Mouse (Mus musculus) midbrain, embryonic 11.5 days (tissue): ENCODE measurements around the gene Derl3. TPM values are rescaled to one million over a fixed set of nuclear protein-coding genes. Genes with fewer than 3 reads are reported as not detected.
"Not testable (repeated sequence)": the region's sequence is repeated elsewhere in the genome, so short reads cannot be mapped to it uniquely, and the experiment has no call there.

ENCODE experiments used
- ATAC-seq: fragments of 200-750 bp; cut with Nextera tagmentation; 2 replicates; pipeline ENCODE4 v1.8.0; 2017; ENCODE audit warnings: moderate TSS enrichment, moderate library complexity; ENCODE audit not compliant: low FRiP score
- DNase-seq: peaks from one replicate; pipeline ENCODE4 v3.0.0; 2015; ENCODE audit warnings: low spot score; ENCODE audit errors: missing footprints
- H3K27ac ChIP-seq: fragments of 300-500 bp; sonication (generic); 2 replicates; pipeline ENCODE4 v1.5.1; 2014; ENCODE audit warnings: low read depth, low read length
- H3K27me3 ChIP-seq: fragments of 300-500 bp; sonication (generic); 2 replicates; pipeline ENCODE4 v1.6.1; 2014; ENCODE audit warnings: mild to moderate bottlenecking, low read length, moderate library complexity, mixed read lengths; ENCODE audit not compliant: control insufficient read depth, insufficient read depth
- H3K36me3 ChIP-seq: fragments of 300-500 bp; sonication (generic); 2 replicates; pipeline ENCODE4 v1.6.1; 2014; ENCODE audit warnings: mild to moderate bottlenecking, low read length, moderate library complexity, mixed read lengths; ENCODE audit not compliant: control insufficient read depth, insufficient read depth
- H3K4me1 ChIP-seq: fragments of 300-500 bp; sonication (generic); 2 replicates; pipeline ENCODE4 v1.6.1; 2014; ENCODE audit warnings: low read length; ENCODE audit not compliant: control insufficient read depth, insufficient read depth
- H3K4me2 ChIP-seq: fragments of 300-500 bp; sonication (generic); 2 replicates; pipeline ENCODE4 v1.6.1; 2014; ENCODE audit warnings: mild to moderate bottlenecking, moderate library complexity
- H3K4me3 ChIP-seq: fragments of 300-500 bp; sonication (generic); 2 replicates; pipeline ENCODE4 v1.5.1; 2014; ENCODE audit warnings: low read depth, low read length
- H3K9ac ChIP-seq: fragments of 300-500 bp; sonication (generic); 2 replicates; pipeline ENCODE4 v1.6.1; 2014; ENCODE audit warnings: low read length
- H3K9me3 ChIP-seq: fragments of 300-500 bp; sonication (generic); 2 replicates; pipeline ENCODE4 v1.6.1; 2016; ENCODE audit warnings: low read length; ENCODE audit not compliant: control insufficient read depth
- WGBS: fragments of 180-500 bp; shearing (Covaris S2); extraction: QIAGEN DNeasy Blood & Tissue Kit; methylation state at CpG from one replicate; pipeline ENCODE4 v1.1.7; 2014; 5-methylcytosine and 5-hydroxymethylcytosine counted together
- polyA plus RNA-seq: library from polyadenylated mRNA; unstranded; fragments of >200 nt; fragmentation: Nextera tagmentation; extraction: Ambion mirVana; gene quantifications from 2 replicates; pipeline ENCODE4 v1.2.1, GENCODE M21; 2014

The Derl3 gene
- polyA plus RNA-seq = 0.62 and 1.6 TPM in 2 replicates

- no peaks in the 10 kb centered on the region for H3K9me3 ChIP-seq
- DNase-seq (peak; percentile 98), ATAC-seq (peak; percentile 99)
- H3K4me2 ChIP-seq = peak within 1 kb of the TSS; percentile 82
- H3K9ac ChIP-seq = peak within 1 kb of the TSS; percentile 37
- no peaks in the 10 kb centered on the region for H3K27me3 ChIP-seq
- H3K36me3 ChIP-seq = peaks cover 18% of the 10 kb centered on the region
- H3K4me3 ChIP-seq = peak within 1 kb of the TSS; percentile 36
- no peak within 1 kb of the TSS for H3K27ac ChIP-seq
- WGBS = 1% methylated on average over 51 of the region's 51 CpGs
- peaks cover 7% of the 10 kb centered on the region; the same call in 1 of the 2 replicates for H3K4me1 ChIP-seq
These were observed at the start of gene Derl3 for GRCm38 (mm10) chr10:75893089-75893750. Derl3 (plus strand) TSS chr10:75893413.

- H3K9ac ChIP-seq, H3K9me3 ChIP-seq, H3K27ac ChIP-seq, H3K4me1 ChIP-seq, H3K4me2 ChIP-seq, H3K4me3 ChIP-seq, H3K36me3 ChIP-seq, H3K27me3 ChIP-seq, ATAC-seq, DNase-seq: not testable (repeated sequence)
- WGBS = 79% methylated on average over 6 of the region's 6 CpGs
These were observed 49.3 kb upstream of the Derl3 start for GRCm38 (mm10) chr10:75843898-75844297.

- no peaks in the 10 kb centered on the region for H3K27me3 ChIP-seq
- no peak for ATAC-seq
These were observed 48.4 kb upstream of the Derl3 start for GRCm38 (mm10) chr10:75844800-75845199.

GRCm38 (mm10) chr10:75845306-75845930 is 47.8 kb upstream of the Derl3 start:
- no peak for DNase-seq
- no peaks in the 10 kb centered on the region for H3K36me3 ChIP-seq
- no peak overlapping the region for H3K27ac ChIP-seq
- no peaks in the 10 kb centered on the region for H3K9me3 ChIP-seq
- no peaks in the 10 kb centered on the region for H3K27me3 ChIP-seq
- WGBS = 83% methylated on average over 6 of the region's 6 CpGs
- no peak for ATAC-seq
- H3K9ac ChIP-seq = no peak overlapping the region
- H3K4me3 ChIP-seq = no peak overlapping the region
- H3K4me2 ChIP-seq = no peak overlapping the region
- no peaks in the 10 kb centered on the region; the same call in none of the 2 replicates for H3K4me1 ChIP-seq

More at GRCm38 (mm10) chr10:75844800-75845199, 48.4 kb upstream of the Derl3 start:
- H3K9ac ChIP-seq = no peak overlapping the region
- no peak overlapping the region for H3K4me3 ChIP-seq
- 64% methylated on average over 1 of the region's 1 CpGs for WGBS
- no peaks in the 10 kb centered on the region for H3K9me3 ChIP-seq
- no peak overlapping the region for H3K4me2 ChIP-seq
- H3K36me3 ChIP-seq = no peaks in the 10 kb centered on the region
- no peak overlapping the region for H3K27ac ChIP-seq
- no peaks in the 10 kb centered on the region; the same call in none of the 2 replicates for H3K4me1 ChIP-seq
- no peak for DNase-seq

DNA sequence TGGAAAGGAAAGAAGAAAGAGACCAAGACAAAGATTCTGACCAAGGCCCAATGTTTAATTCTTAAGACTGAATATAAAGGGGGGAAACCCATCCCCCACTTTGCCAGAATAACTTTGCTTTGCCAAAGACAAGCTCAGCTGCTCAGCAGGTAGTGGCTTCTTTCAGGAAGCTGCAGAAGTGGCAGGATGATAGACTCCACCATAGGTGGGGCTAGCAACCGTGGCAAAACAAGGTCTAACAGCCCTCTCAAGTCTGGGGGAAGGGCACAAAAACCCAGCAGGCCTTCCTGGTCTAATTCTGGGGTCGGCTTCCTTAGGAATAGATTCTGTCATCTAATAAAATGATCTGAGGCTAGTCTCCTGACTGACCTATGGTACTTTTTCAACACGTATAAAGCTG is 44.8 kb upstream of the Derl3 start:
- H3K4me2 ChIP-seq = no peak overlapping the region
- no peaks in the 10 kb centered on the region for H3K9me3 ChIP-seq
- no peaks in the 10 kb centered on the region for H3K27me3 ChIP-seq
- WGBS = 34% methylated on average over 3 of the region's 3 CpGs
- ATAC-seq (no peak), DNase-seq (no peak)
- H3K9ac ChIP-seq = no peak overlapping the region
- H3K27ac ChIP-seq = no peak overlapping the region
- no peak overlapping the region for H3K4me3 ChIP-seq
- peaks cover 3% of the 10 kb centered on the region for H3K4me1 ChIP-seq
- no peaks in the 10 kb centered on the region for H3K36me3 ChIP-seq

DNA sequence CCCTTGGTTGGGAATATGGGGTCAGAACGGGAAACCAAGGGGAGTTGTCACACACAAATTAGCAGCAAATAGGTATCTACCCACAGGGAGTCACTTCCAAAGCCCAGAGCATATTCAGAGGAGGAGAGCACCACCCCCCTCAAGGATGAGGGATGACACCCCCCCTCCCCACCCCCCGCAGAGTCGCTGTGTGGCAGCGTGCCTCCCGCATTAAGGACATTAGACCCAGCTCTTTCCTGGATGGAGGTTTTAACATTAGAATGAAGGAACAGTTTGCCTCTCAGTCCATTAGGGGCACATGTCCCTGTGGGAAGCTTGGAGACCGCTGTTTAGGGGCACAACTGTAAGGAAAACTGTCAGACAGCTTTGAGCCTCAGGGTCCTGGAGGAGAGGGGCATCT is 42.1 kb upstream of the Derl3 start:
- H3K4me1 ChIP-seq = peaks cover 3% of the 10 kb centered on the region; the same call in 1 of the 2 replicates
- H3K4me3 ChIP-seq = no peak overlapping the region
- no peak overlapping the region for H3K27ac ChIP-seq
- WGBS = 4% methylated on average over 6 of the region's 6 CpGs
- no peak for ATAC-seq
- DNase-seq = no peak
- no peak overlapping the region for H3K9ac ChIP-seq
- H3K4me2 ChIP-seq = no peak overlapping the region
- no peaks in the 10 kb centered on the region for H3K9me3 ChIP-seq
- no peaks in the 10 kb centered on the region for H3K27me3 ChIP-seq
- H3K36me3 ChIP-seq = no peaks in the 10 kb centered on the region

- Histone ChIP-seq H3K4me2 (no peak overlapping the region), H3K4me1 (peaks cover 3% of the 10 kb centered on the region; the same call in 1 of the 2 replicates), H3K9me3 (no peaks in the 10 kb centered on the region), H3K36me3 (no peaks in the 10 kb centered on the region), H3K9ac (no peak overlapping the region), H3K4me3 (no peak overlapping the region), H3K27me3 (no peaks in the 10 kb centered on the region), H3K27ac (no peak overlapping the region)
- DNase-seq (peak; percentile 82), ATAC-seq (no peak)
- 28% methylated on average over 3 of the region's 3 CpGs for WGBS
These were observed 41.5 kb upstream of the Derl3 start for GRCm38 (mm10) chr10:75851681-75852080.

DNA sequence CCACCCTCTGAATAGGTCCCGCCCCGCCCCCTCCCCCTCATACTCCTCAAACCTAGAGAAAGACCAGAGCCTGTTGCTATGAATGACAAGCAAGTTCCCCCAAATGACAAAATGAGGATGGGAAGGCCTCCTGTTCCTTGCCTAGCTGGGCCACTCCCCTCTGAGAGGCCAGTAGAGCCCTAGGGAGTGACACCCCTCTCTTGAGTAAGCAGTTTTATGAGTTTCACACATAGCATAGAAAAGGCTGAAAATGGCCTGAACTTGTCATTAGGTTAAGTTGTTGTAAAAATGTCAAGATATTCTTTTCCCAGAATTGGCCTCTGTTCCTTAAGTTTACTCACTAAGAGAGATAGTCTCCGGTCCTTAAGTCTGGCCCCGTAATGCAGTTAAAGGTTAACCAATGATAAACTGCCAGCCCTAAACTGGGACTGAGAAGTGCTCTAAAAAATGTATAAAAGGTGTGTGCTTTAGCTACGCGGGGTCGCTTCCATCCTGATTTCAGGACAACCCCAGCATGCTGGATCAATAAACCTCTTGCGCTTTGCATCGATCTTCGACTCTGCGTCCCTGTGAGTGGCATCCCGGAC is 40.6 kb upstream of the Derl3 start:
- Histone ChIP-seq H3K4me2 (no peak overlapping the region), H3K27me3 (no peaks in the 10 kb centered on the region), H3K36me3 (0 out of 2 replicates have a peak, but pooled peaks cover 4% of the 10 kb centered on the region), H3K27ac (no peak overlapping the region), H3K4me1 (peaks cover 3% of the 10 kb centered on the region; the same call in 1 of the 2 replicates), H3K9me3 (no peaks in the 10 kb centered on the region), H3K9ac (no peak overlapping the region), H3K4me3 (no peak overlapping the region)
- WGBS = 97% methylated on average over 12 of the region's 12 CpGs
- ATAC-seq (no peak), DNase-seq (peak; percentile 79)

DNA sequence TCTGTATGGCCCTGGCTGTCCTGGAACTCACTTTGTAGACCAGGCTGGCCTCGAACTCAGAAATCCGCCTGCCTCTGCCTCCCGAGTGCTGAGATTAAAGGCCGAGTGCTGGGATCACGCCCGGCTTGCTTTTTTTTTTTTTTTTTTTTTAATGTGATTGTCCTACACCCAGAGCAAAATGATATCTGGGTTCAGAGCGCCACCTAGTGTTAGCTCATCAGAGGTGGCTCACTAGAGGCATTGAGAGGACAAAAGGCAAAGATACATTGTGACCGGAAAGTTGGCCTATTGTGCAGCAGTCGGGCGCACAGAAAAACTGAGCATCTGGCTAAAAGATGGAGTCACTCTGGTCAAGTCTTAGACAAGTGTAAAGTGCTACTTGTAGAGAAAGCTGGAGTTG is 39.8 kb upstream of the Derl3 start:
- no peak overlapping the region for H3K27ac ChIP-seq

More for the DNA sequence above, 39.8 kb upstream of the Derl3 start:
- no peaks in the 10 kb centered on the region for H3K9me3 ChIP-seq
- ATAC-seq (peak; percentile 65), DNase-seq (peak; percentile 97)
- H3K4me3 ChIP-seq = no peak overlapping the region
- no peak overlapping the region for H3K4me2 ChIP-seq
- no peaks in the 10 kb centered on the region for H3K27me3 ChIP-seq
- H3K36me3 ChIP-seq = 0 out of 2 replicates have a peak, but pooled peaks cover 5% of the 10 kb centered on the region
- peaks cover 5% of the 10 kb centered on the region; the same call in 1 of the 2 replicates for H3K4me1 ChIP-seq
- WGBS = 31% methylated on average over 10 of the region's 10 CpGs
- no peak overlapping the region for H3K9ac ChIP-seq
